Mouse (Mus musculus) left cerebral cortex, postnatal 25 days (tissue): ENCODE results near the gene H13. TPM values are rescaled to one million over a fixed set of nuclear protein-coding genes. Genes with fewer than 3 reads are reported as not detected.

ENCODE experiments used
- DNase-seq, 2 experiments: peaks; one replicate each; pipeline ENCODE4 v3.0.0; 2022; ENCODE audit warnings: low spot score in 2 of 2, mixed read lengths in 1 of 2
- intact Hi-C: fragments of 180-260 bp; cut with DNase I; formaldehyde crosslinking; loops from one replicate; pipeline ENCODE4 v1.15.1; 2025
- total RNA-seq, 2 experiments: library from RNA; stranded (reverse); gene quantifications; 2 replicates each; pipeline ENCODE4 v1.2.3; 2021

H13 gene
- total RNA-seq, 2 experiments from 2014 or later: 73.1 to 85.4 TPM

DNA sequence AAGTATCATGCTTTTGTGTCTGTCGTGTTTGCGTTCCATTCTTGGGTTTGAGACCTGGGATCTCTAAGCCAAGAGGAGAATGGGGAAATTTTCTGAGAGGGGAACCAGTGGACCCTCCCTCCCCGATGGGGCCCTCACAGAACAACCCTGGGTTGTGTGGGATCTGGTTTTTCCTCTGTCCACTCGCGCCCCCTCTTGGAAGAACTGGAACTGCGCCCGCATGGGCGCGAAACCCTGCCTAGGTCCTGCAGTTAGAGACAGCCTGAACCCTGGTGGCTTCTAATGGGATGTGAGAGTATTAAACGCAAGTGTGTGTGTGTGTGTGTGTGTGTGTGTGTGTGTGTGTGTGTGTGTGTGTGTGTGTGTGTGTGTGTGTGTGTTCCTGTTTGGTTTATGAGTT is 73.2 kb downstream of the H13 start:
- intact Hi-C loops: no loop called here
- DNase-seq: peak in 1 of 2 experiments; percentile 13

DNA sequence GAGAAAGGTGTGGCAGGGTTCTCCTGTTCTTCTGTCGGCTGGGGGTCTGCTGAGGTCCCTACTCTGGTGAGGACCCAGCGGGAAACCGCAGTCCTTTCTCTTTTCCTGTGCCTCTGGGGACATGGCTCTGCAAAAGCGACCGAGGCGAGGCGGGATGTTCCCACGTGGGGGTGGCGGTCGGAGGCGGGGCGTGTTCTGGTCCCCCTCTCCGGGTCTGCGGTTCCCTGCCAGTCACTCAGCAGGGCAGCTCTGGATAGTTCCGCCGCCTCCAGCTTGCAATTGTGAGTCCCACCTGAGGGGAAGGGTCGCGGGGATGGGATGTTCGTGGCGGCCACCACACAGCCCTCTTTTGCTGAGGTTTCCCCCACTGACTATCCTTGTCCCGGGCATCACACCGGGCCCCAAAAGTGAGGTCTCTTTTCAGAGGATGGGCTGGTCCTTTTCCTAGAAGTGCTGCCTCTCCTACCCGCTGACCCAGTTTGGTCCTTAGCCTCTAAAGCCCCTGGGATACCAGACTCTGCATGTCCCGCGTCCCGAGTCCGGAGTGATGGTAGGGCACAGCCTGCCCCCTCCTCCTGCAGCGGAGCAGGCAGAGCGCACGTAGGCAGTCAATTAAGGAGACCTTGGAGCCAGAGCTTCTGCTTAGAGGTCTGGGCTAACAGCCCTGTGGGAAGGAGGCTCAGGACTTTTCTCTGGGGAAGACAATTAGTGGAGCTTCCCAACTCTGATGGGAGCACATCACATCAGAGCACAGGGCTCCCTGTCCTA is 84.9 kb downstream of the H13 start, which contains the start of gene Cox4i2:
TSS of gene Cox4i2 (plus strand) at position 230 of the 768 bp plus-strand sequence.
- intact Hi-C loops: no loop called here

DNA sequence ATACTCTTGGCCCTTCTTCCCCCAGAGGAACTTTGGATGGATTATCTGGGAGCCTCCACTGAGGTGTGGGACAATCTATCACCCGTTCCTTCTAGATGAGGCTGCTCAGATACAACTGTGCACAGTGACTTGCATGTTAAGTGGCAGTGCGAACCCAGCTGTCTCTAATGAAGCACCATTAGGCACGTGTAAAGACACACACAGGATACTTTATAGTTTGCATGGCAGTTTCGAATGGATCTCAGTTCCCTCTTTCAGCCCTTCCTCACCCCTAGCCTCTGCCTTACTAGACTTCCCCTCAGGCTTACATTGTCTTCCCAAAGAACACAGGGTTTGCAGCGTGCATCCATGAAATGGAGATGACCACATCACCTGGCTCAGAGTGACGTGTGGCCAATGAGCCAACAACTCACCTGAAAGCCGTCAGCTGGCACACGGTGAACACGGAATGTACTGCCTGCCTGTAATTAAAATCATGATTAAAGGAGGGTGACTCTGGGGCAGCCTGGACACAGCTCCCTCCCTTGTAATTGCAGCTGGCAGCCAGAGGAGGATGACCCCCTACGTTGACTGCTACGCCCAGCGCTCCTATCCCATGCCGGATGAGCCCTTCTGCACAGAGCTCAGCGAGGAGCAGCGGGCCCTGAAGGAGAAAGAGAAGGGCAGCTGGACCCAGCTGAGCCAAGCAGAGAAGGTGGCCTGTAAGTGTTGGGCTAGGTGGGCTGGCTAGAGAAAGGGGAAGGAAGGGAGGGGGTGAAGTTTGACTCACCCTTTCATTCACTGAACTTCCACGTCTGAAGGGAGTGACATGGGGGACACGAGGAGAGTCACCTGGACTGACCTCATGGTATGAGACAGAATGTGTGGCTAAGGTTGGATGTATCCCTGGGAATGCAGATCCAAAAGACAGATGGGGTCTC is 87.5 kb downstream of the H13 start:
- intact Hi-C loops: no loop called here
- no peak for DNase-seq

More for the DNA sequence above, 84.9 kb downstream of the H13 start, which contains the start of gene Cox4i2:
- no peak for DNase-seq

DNA sequence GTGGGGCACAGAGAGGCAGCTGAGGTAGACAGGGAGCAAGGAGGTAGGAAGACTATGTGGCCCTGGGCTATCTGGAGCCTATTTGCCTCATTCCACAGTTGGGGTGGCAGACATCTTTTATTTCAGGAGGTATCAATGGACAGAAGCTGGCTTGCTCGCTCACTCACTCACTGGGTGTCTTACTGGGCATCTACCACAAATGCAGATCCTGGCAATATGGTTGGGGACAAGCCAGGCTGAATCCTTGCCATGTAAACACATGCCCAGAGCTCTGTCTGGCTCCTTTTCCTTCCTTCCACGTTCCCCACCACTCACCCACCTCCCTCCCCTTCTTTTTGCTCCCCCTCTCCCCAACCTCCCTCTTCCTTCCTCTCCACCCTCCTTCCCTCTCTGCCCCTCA is 88.2 kb downstream of the H13 start:
- intact Hi-C loops: no loop called here
- DNase-seq: no peak

Other genes starting within 250 kb of the H13 start
- not detected for gene Defb23, start 204.8 kb upstream of the H13 start, total RNA-seq
- not detected for gene Defb20, start 192.4 kb upstream of the H13 start, total RNA-seq
- gene Defb22, start 179.3 kb upstream of the H13 start, total RNA-seq: not detected
- not detected for gene Defb26, start 157.8 kb upstream of the H13 start, total RNA-seq
- gene Defb28, start 151.2 kb upstream of the H13 start, total RNA-seq: not detected
- not detected for gene Defb29, start 129.4 kb upstream of the H13 start, total RNA-seq
- gene Gm17416, start 100.1 kb upstream of the H13 start, total RNA-seq: not detected
- not detected for gene Defb21, start 96.7 kb upstream of the H13 start, total RNA-seq
- not detected for gene Defb19, start 89.1 kb upstream of the H13 start, total RNA-seq
- not detected for gene Defb45, start 70.1 kb upstream of the H13 start, total RNA-seq
- gene Defb36, start 65.1 kb upstream of the H13 start, total RNA-seq: not detected
- not detected for gene Defb25, start 46.4 kb upstream of the H13 start, total RNA-seq
- gene Rem1, start 42.5 kb upstream of the H13 start, total RNA-seq: 1 to 10 TPM; 1.1 TPM
- gene Mcts2, start 17.6 kb downstream of the H13 start, total RNA-seq: 10 to 100 TPM; 21.3 to 24.5 TPM
- gene Id1, start 66.8 kb downstream of the H13 start, total RNA-seq: 10 to 100 TPM; 19.9 to 30.4 TPM
- 1 to 10 TPM; 1.8 to 2.6 TPM for gene Cox4i2, start 84.7 kb downstream of the H13 start, total RNA-seq
- gene Bcl2l1, start 162.3 kb downstream of the H13 start, total RNA-seq: 100 to 1,000 TPM; 128 to 138 TPM
- gene Tpx2, start 178.5 kb downstream of the H13 start, total RNA-seq: 1 to 10 TPM; 1.7 to 2.2 TPM
- gene Mylk2, start 241.9 kb downstream of the H13 start, total RNA-seq: not detected